Mouse (Mus musculus) liver, postnatal 0 days (tissue): Measurements from ENCODE around the gene Rbms3.

Source experiments
- CTCF ChIP-seq: sonication (generic); IDR thresholded peaks from 2 replicates; pipeline ENCODE4 v1.5.1; 2016; ENCODE audit warnings: antibody characterized with exemption, low read depth
- EP300 ChIP-seq: IDR thresholded peaks from 2 replicates; pipeline ENCODE4 v1.6.1; 2016; ENCODE audit warnings: antibody characterized with exemption, low read depth, mild to moderate bottlenecking

GRCm38 (mm10) chr9:116831386-116831785 is 798.3 kb downstream of the Rbms3 start:
- TF ChIP-seq CTCF (no peak), EP300 (no peak)
